Comparison of ENCODE assay signal across 8 mouse cellular contexts in the genomic region with DNA sequence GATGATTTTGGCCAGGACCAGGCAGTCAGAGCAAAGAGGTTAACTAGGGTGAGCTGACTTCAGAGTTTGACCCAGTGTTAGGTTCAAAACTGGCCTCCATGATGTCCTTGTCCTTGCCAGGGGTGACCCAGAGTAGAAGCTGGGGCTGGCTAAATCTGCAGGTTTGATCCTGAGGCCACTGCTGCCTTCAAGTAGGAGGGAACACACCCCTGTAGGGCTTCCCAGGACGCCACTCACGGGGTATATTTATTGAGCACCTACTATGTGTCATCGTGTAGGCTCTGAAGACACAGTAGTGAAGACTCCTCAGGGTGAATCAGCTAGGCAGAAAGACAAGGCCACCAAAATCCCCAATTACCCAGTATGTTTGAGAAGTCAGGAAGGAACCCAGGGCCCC. TPM values are rescaled to one million over a fixed set of nuclear protein-coding genes. Genes with fewer than 3 reads are reported as not detected.
DNase-seq lines count a peak whose midpoint lies in the region; ATAC-seq and TF ChIP-seq lines count a peak whose summit lies in the region.

No protein-coding gene starts in this region.

- 50% methylated on average over 3 of the region's 3 CpGs for WGBS in kidney, embryonic 14.5 days
- WGBS in bone marrow, adult 2 months = 46% methylated on average over 3 of the region's 3 CpGs
- WGBS in hindbrain, embryonic 14.5 days = 54% methylated on average over 3 of the region's 3 CpGs
- WGBS in midbrain, embryonic 12.5 days = 52% methylated on average over 3 of the region's 3 CpGs

- DNase-seq in kidney, adult 8-10 months = no peak
- DNase-seq in hindbrain, embryonic 14.5 days (ENCODE audit: low spot score) = no peak
- no peak for DNase-seq in adipocyte (ENCODE audit: low spot score)
- DNase-seq in gastrocnemius, postnatal 14 days = no peak
- no peak for DNase-seq in left cerebral cortex, postnatal 14 days (ENCODE audit: low spot score in 2 of 2)

- H3K9ac ChIP-seq in kidney, embryonic 14.5 days (ENCODE audit: low read depth, low read length) = peak overlapping the region; percentile 73; the same call in 1 of the 2 replicates
- H3K9ac ChIP-seq in hindbrain, embryonic 14.5 days = peak overlapping the region; percentile 56; the same call in 1 of the 2 replicates
- peak overlapping the region; percentile 77; the same call in 1 of the 2 replicates for H3K9ac ChIP-seq in midbrain, embryonic 12.5 days (replicated peaks)

- 0 out of 2 replicates have a peak overlapping the region, but pooled peaks have one; percentile 76 for H3K27ac ChIP-seq in kidney, embryonic 14.5 days (ENCODE audit: low read depth, low read length)
- H3K27ac ChIP-seq in bone marrow, adult 2 months (ENCODE audit: control insufficient read depth, insufficient read depth, low read depth, low read length, poor library complexity) = peak overlapping the region; percentile 93
- H3K27ac ChIP-seq in hindbrain, embryonic 14.5 days = no peak overlapping the region
- no peak overlapping the region for H3K27ac ChIP-seq in midbrain, embryonic 12.5 days (replicated peaks)

- H3K36me3 ChIP-seq in kidney, embryonic 14.5 days (ENCODE audit: control insufficient read depth, insufficient read depth, low read length) = no peaks in the 10 kb centered on the region
- no peaks in the 10 kb centered on the region for H3K36me3 ChIP-seq in hindbrain, embryonic 14.5 days (replicated peaks; ENCODE audit: control insufficient read depth, insufficient read depth)
- no peaks in the 10 kb centered on the region for H3K36me3 ChIP-seq in midbrain, embryonic 12.5 days

- peak overlapping the region; percentile 74 for H3K4me2 ChIP-seq in kidney, embryonic 14.5 days (replicated peaks; ENCODE audit: low read depth, low read length)
- peak overlapping the region; percentile 79 for H3K4me2 ChIP-seq in hindbrain, embryonic 14.5 days (replicated peaks)
- peak overlapping the region; percentile 92 for H3K4me2 ChIP-seq in midbrain, embryonic 12.5 days (replicated peaks)

- peak overlapping the region; percentile 49 for H3K4me3 ChIP-seq in kidney, embryonic 14.5 days (ENCODE audit: low read length)
- H3K4me3 ChIP-seq in bone marrow, adult 2 months (replicated peaks; ENCODE audit: control insufficient read depth, low read depth, low read length) = peak overlapping the region; percentile 88
- peak overlapping the region; percentile 35; the same call in 1 of the 2 replicates for H3K4me3 ChIP-seq in hindbrain, embryonic 14.5 days (replicated peaks; ENCODE audit: low read length)
- peak overlapping the region; percentile 52 for H3K4me3 ChIP-seq in midbrain, embryonic 12.5 days

- H3K9me3 ChIP-seq in kidney, embryonic 14.5 days (ENCODE audit: control insufficient read depth, low read length) = no peaks in the 10 kb centered on the region
- no peaks in the 10 kb centered on the region for H3K9me3 ChIP-seq in hindbrain, embryonic 14.5 days (ENCODE audit: control insufficient read depth, low read length)
- H3K9me3 ChIP-seq in midbrain, embryonic 12.5 days = no peaks in the 10 kb centered on the region

- no peak for TF ChIP-seq POLR2A in bone marrow, adult 2 months (IDR thresholded peaks at IDR 0.05; ENCODE audit: borderline replicate concordance, control insufficient read depth, low read depth, low read length)

- no peak for TF ChIP-seq CTCF in bone marrow, adult 2 months (IDR thresholded peaks at IDR 0.05; ENCODE audit: control insufficient read depth, insufficient read depth, low read length)

- intact Hi-C loops in gastrocnemius, postnatal 14 days (cut with DNase I; ENCODE audit: low total_unique reads) = no loop called here
- intact Hi-C loops in left cerebral cortex, postnatal 14 days (cut with DNase I) = no loop called here

- ATAC-seq in kidney, embryonic 14.5 days (ENCODE audit: low FRiP score, low TSS enrichment) = 0 out of 2 replicates have a peak, but pooled peaks have one; percentile 1
- no peak for ATAC-seq in hindbrain, embryonic 14.5 days (ENCODE audit: low FRiP score)
- no peak for ATAC-seq in midbrain, embryonic 12.5 days (ENCODE audit: low FRiP score, low read depth)

- no peaks in the 10 kb centered on the region for H3K27me3 ChIP-seq in kidney, embryonic 14.5 days (ENCODE audit: control insufficient read depth, insufficient read depth, low read length)
- H3K27me3 ChIP-seq in hindbrain, embryonic 14.5 days (ENCODE audit: control insufficient read depth, insufficient read depth, low read length) = peaks cover 3% of the 10 kb centered on the region; the same call in 1 of the 2 replicates
- 0 out of 2 replicates have a peak, but pooled peaks cover 4% of the 10 kb centered on the region for H3K27me3 ChIP-seq in midbrain, embryonic 12.5 days

- peaks cover 19% of the 10 kb centered on the region for H3K4me1 ChIP-seq in kidney, embryonic 14.5 days (ENCODE audit: control insufficient read depth, insufficient read depth, low read length)
- no peaks in the 10 kb centered on the region; the same call in 1 of the 2 replicates for H3K4me1 ChIP-seq in bone marrow, adult 2 months (ENCODE audit: control insufficient read depth, insufficient read depth, low read length)
- peaks cover 9% of the 10 kb centered on the region; the same call in 1 of the 2 replicates for H3K4me1 ChIP-seq in hindbrain, embryonic 14.5 days (replicated peaks; ENCODE audit: control insufficient read depth, insufficient read depth, low read length)
- H3K4me1 ChIP-seq in midbrain, embryonic 12.5 days = peaks cover 18% of the 10 kb centered on the region

RNA-seq across cellular contexts. Expression of a gene that starts 1.0 kb away (rescaled TPM):
- polyA plus RNA-seq in kidney, embryonic 14.5 days (2014; fragmentation: Nextera tagmentation; extraction: Ambion mirVana) = 3.5 and 4.7 TPM in 2 replicates
- 2.7 and 6.0 TPM in 2 replicates for polyA plus RNA-seq in bone marrow, adult 2 months (2011; ENCODE audit: insufficient read depth, insufficient read length, low replicate concordance, missing spikeins)
- 0.63 and 1.3 TPM in 2 replicates for polyA plus RNA-seq in hindbrain, embryonic 14.5 days (2014; fragmentation: Nextera tagmentation; extraction: Ambion mirVana)
- polyA plus RNA-seq in midbrain, embryonic 12.5 days (2016; fragmentation: Nextera tagmentation; extraction: Ambion mirVana) = 1.2 and 1.5 TPM in 2 replicates
- total RNA-seq in gastrocnemius, postnatal 14 days (2021) = 1 to 10 TPM; 3.4 to 3.5 TPM
- 1 to 10 TPM; 1.1 to 1.8 TPM for total RNA-seq in left cerebral cortex, postnatal 14 days (2021)

RNA-seq across cellular contexts. Expression of a gene that starts 6.8 kb away (rescaled TPM):
- polyA plus RNA-seq in kidney, embryonic 14.5 days (2014; fragmentation: Nextera tagmentation; extraction: Ambion mirVana) = 4.3 and 5.8 TPM in 2 replicates
- not detected in 2 replicates for polyA plus RNA-seq in bone marrow, adult 2 months (2011; ENCODE audit: insufficient read depth, insufficient read length, low replicate concordance, missing spikeins)
- polyA plus RNA-seq in hindbrain, embryonic 14.5 days (2014; fragmentation: Nextera tagmentation; extraction: Ambion mirVana) = not detected in 2 replicates
- polyA plus RNA-seq in midbrain, embryonic 12.5 days (2016; fragmentation: Nextera tagmentation; extraction: Ambion mirVana) = not detected in 2 replicates
- not detected for total RNA-seq in gastrocnemius, postnatal 14 days (2021)
- total RNA-seq in left cerebral cortex, postnatal 14 days (2021) = not detected

RNA-seq across cellular contexts. Expression of a gene that starts 60.0 kb away (rescaled TPM):
- polyA plus RNA-seq in kidney, embryonic 14.5 days (2014; fragmentation: Nextera tagmentation; extraction: Ambion mirVana) = 3.0 and 4.2 TPM in 2 replicates
- polyA plus RNA-seq in bone marrow, adult 2 months (2011; ENCODE audit: insufficient read depth, insufficient read length, low replicate concordance, missing spikeins) = 2.9 and 6.3 TPM in 2 replicates
- polyA plus RNA-seq in hindbrain, embryonic 14.5 days (2014; fragmentation: Nextera tagmentation; extraction: Ambion mirVana) = 2.8 and 3.3 TPM in 2 replicates
- 2.6 and 2.9 TPM in 2 replicates for polyA plus RNA-seq in midbrain, embryonic 12.5 days (2016; fragmentation: Nextera tagmentation; extraction: Ambion mirVana)
- total RNA-seq in gastrocnemius, postnatal 14 days (2021) = 1 to 10 TPM; 7.3 to 8.9 TPM
- 10 to 100 TPM; 16.9 to 19.8 TPM for total RNA-seq in left cerebral cortex, postnatal 14 days (2021)

Comparison
In these comparisons a context has a peak if more than half of its experiments do, and no peak if none do; other contexts are left out.
1. H3K27ac ChIP-seq: peak in kidney, embryonic 14.5 days (single experiment) and bone marrow, adult 2 months (single experiment); none in hindbrain, embryonic 14.5 days (single experiment) and midbrain, embryonic 12.5 days (single experiment).
2. H3K4me3 ChIP-seq: peak in every context shown above with its lines; median percentile 88 in bone marrow, adult 2 months; 52 in midbrain, embryonic 12.5 days; 49 in kidney, embryonic 14.5 days; 35 in hindbrain, embryonic 14.5 days.
3. Peak in every context shown above with its lines, with median percentiles within 50 percentile points of each other: H3K4me2 ChIP-seq and H3K9ac ChIP-seq.